Mouse (Mus musculus): ENCODE results near the gene Ly86. TPM values are rescaled to one million over a fixed set of nuclear protein-coding genes. Genes with fewer than 3 reads are reported as not detected.

Gene Ly86
- total RNA-seq (2021) = 1 to 10 TPM; 8.0 to 8.9 TPM

- DNase-seq (ENCODE audit: extremely low spot score in 1 of 2, low spot score in 1 of 2) = no peak
Observed at GRCm38 (mm10) chr13:37344909-37345772, at the start of gene Ly86. Ly86 (plus strand) TSS chr13:37345208.

- no peak for DNase-seq (ENCODE audit: extremely low spot score in 1 of 2, low spot score in 1 of 2)
Observed at GRCm38 (mm10) chr13:37297886-37298285, 47.1 kb upstream of the Ly86 start.

- no peak for DNase-seq (ENCODE audit: extremely low spot score in 1 of 2, low spot score in 1 of 2)
Observed at GRCm38 (mm10) chr13:37298856-37299255, 46.2 kb upstream of the Ly86 start.

DNA sequence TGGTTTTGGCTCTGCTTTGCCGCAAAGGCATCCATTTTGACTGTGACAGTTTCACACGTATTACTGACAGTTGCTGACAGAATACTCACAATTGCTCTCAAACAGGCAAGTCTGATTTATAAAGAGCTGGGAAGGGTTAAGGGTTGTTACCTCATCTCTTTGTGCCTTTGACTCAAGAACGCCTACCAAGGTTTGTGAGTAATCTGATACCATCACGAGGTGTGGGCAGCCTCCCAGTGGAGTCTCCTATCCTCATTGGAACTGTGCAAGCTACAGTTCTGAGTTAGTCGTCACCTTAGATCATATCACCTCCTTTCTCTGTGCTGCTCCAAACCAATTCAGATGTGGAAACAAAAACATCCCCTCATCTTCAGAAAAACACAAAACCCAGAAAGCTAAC is 42.1 kb upstream of the Ly86 start:
- no peak for DNase-seq (ENCODE audit: extremely low spot score in 1 of 2, low spot score in 1 of 2)

DNA sequence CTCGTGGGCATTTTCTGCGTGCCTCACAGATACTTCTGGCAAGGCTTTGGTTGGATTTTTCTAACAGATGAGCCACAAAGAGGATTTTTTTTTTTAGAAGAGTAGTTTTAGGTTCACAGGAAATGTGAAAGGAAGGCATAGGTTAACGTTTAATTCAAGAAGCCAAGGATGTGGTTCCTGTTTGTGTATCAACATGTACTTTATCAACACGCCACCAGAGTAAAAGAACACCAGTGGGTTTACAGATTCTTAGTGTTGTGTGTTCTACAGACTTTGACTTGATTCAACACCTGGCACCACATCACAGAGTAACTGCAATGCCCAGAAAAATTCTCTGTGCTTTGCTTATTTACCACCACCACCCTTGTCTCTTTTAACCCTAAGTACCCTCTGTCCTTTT is 37.0 kb upstream of the Ly86 start:
- no peak for DNase-seq (ENCODE audit: extremely low spot score in 1 of 2, low spot score in 1 of 2)

DNA sequence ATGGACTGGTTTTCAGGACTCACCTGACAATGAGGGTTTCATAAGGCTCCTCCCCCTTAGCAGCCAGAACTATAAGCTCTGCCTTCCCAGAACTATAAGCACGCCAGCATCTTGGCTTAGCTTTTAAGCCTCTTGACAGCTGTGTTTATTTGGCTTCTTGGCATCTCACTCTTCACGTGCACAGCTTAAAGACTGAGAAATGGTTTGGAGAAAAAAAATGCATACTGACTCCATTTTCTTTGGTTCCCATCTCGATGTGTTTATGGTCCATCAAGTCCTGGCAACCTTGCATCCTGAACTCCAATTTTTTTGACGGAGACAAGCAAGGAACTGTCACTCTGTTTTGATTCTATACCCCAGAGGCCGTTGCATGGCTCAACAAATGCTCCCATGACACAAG is 35.7 kb upstream of the Ly86 start:
- DNase-seq (ENCODE audit: extremely low spot score in 1 of 2, low spot score in 1 of 2) = no peak

DNA sequence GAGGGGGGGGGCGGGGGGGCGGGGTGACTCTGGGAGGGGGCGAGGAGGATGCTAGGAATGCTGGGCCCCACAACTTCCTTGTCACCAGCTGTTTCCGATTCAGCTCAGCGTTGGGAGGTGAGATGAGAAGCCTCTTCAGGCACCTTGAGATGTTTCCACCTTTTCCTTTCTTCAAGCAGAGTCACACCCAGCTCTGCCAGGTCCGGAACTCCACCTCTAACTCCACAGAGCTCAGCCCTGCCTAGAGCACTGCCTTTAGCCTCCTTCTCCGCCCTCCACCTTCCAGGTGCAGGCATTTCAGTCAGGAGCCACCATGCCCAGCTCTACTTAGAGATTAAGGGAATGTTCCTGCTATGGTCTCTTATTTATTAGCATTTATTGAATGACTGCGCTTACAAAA is 34.7 kb upstream of the Ly86 start:
- no peak for DNase-seq (ENCODE audit: extremely low spot score in 1 of 2, low spot score in 1 of 2)

GRCm38 (mm10) chr13:37311555-37312221 is 33.3 kb upstream of the Ly86 start:
- peak; percentile 36 to 54 for DNase-seq (ENCODE audit: extremely low spot score in 1 of 2, low spot score in 1 of 2)

DNA sequence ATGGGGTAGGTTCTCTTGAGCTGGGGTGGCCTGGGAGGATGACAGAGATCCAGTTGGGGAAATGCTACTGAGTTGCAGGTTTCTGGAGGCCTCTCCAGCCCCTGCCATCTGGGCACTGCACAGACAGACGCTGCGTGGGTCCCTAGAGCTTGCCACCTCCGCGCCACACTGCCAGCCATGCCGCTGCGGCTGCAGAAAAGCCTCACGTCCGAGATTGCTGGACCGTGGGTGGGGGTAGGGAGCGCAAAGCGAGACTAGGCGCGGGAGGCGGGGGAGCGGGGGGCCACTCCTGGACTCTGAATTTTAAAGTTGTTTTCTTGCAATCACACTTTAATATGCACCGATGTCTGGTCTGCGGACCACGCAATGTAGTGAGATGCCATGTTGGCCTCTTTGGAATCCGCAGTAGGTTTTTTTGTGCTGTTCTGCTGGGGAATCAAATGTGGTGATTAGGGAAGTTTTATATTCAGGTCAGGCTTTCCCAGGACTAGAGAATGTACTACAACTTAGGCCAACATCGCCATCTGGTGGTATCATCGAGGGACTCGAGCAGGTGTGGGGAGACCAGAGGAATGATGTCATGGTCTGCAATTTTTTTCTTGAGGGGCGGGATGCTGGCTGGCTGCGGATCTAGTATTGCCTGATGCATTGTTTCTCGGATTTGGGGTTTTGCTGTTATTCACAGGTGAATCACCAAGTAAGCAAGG is 32.6 kb upstream of the Ly86 start:
- DNase-seq (ENCODE audit: extremely low spot score in 1 of 2, low spot score in 1 of 2) = peak; percentile 75 to 92

DNA sequence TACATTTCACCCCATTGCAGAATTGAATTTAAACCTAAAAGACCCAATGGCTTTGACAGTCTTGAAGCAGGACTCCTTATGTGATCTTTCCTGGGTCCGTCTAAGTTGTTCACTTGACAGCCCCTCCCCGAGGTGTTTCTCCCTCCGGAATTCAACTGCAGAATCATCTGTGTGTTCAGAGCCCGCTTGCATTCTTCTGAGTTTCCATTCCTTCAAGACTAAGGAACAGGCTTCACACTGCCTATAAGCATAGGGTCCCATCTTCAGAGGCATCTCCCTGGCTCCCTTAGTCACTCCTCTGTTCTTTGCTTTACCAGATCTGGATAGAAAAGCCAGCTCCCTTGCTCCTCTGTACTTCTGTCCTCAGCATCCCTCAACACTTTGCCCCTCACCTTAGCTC is 32.1 kb upstream of the Ly86 start:
- no peak for DNase-seq (ENCODE audit: extremely low spot score in 1 of 2, low spot score in 1 of 2)

GRCm38 (mm10) chr13:37325504-37325903 is 19.5 kb upstream of the Ly86 start:
- peak; percentile 36 to 74 for DNase-seq (ENCODE audit: extremely low spot score in 1 of 2, low spot score in 1 of 2)

- DNase-seq (ENCODE audit: extremely low spot score in 1 of 2, low spot score in 1 of 2) = no peak
Observed at GRCm38 (mm10) chr13:37329747-37330146, 15.3 kb upstream of the Ly86 start.

- no peak for DNase-seq (ENCODE audit: extremely low spot score in 1 of 2, low spot score in 1 of 2)
Observed at GRCm38 (mm10) chr13:37330971-37331370, 14.0 kb upstream of the Ly86 start.

GRCm38 (mm10) chr13:37332779-37333543 is 12.0 kb upstream of the Ly86 start:
- DNase-seq (ENCODE audit: extremely low spot score in 1 of 2, low spot score in 1 of 2) = no peak

- DNase-seq (ENCODE audit: extremely low spot score in 1 of 2, low spot score in 1 of 2) = no peak
Observed at GRCm38 (mm10) chr13:37333544-37333870, 11.5 kb upstream of the Ly86 start.

GRCm38 (mm10) chr13:37337269-37337668 is 7.7 kb upstream of the Ly86 start:
- no peak for DNase-seq (ENCODE audit: extremely low spot score in 1 of 2, low spot score in 1 of 2)

DNA sequence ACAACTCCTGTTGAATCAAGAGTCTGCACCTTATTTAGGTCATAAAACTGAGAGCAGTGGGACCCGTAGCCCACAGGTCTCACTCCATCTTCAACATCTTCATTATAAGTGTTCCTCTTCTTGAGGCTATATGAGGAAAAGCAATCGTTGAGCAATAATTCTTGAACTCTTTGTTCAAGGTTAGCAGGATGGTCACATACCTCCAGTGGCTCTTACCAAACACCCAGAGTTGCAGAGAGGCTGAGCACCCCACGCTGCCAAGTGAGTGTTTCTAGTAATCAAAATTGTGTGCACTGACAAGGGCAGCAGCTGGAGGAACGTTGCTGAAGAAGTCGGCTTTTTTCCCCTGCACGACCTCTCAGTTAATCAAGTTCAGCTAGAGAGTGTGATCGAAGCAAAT is 7.1 kb upstream of the Ly86 start:
- DNase-seq (ENCODE audit: extremely low spot score in 1 of 2, low spot score in 1 of 2) = no peak

- no peak for DNase-seq (ENCODE audit: extremely low spot score in 1 of 2, low spot score in 1 of 2)
Observed at GRCm38 (mm10) chr13:37342804-37343203, 2.2 kb upstream of the Ly86 start.

DNA sequence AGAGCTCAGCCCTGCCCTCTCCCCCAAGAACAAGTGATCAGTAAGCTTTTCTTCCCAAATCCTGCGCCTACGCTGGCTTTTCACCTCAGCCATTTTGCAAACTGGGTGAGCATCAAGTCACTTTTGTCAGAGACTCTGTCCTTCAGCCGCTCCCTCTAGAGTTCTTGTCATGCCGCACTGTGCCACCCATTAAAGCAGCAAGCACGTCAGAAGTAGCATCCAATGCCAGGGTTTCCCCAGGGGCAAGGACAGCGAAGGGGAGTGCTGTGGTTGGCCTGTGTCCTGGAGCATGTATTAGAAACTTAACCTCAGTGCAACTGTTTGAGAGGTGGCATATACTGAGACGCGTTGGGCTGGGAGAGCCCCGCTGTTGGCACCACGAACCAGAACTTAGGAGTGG is 815 bp downstream of the Ly86 start:
- no peak for DNase-seq (ENCODE audit: extremely low spot score in 1 of 2, low spot score in 1 of 2)

- no peak for DNase-seq (ENCODE audit: extremely low spot score in 1 of 2, low spot score in 1 of 2)
Observed at GRCm38 (mm10) chr13:37347871-37348595, 3.0 kb downstream of the Ly86 start.
